Mouse (Mus musculus): ENCODE results near the gene Capzb. TPM values are rescaled to one million over a fixed set of nuclear protein-coding genes. Genes with fewer than 3 reads are reported as not detected.

The Capzb gene
- total RNA-seq, 2 experiments from 2014 or later: 423 to 429 TPM

DNA sequence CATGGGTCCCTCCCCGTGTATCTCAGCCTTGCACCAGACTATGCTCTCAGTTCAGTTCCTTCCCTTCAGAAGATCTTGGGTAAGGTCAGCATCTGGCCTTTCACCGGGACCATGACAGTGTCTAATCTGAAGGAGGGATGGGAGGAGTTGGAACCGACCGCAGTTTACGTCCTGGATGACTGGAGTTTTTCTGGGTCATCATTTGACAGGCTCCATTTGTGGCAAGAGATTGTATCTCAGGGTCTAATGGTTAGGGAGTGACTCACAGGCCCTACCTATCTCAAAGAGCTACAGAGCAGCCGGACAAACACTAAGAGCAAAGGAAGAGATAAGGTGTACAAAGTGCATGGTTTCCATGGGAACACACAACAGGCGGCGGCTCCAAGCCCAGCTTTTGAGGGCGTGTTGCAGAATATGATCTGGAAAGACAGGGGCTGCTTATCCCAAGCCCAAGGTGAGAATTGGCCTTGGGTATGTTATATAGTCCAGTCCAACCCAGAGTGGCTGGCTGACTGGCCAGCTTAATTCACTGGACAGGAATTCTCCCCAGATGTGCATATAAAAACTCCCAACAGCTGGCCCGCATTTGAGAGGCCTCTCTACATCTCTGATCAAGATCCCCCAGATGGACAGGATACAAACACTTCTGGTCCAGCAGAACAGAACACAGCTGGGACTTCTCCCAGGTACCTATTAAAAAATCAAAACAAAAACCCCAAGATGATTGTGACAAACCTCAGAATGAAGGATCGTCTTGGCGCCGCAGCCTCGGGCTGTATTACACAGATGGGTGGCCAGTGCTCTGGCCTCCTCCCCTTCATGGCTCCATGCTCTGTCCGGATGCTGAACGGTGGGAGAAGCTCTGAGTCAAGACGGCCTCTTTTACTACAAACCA is 12.7 kb upstream of the Capzb start:
- DNase-seq: no peak

- no peak for DNase-seq
Measured at GRCm38 (mm10) chr4:139182511-139182910, 10.2 kb upstream of the Capzb start.

DNA sequence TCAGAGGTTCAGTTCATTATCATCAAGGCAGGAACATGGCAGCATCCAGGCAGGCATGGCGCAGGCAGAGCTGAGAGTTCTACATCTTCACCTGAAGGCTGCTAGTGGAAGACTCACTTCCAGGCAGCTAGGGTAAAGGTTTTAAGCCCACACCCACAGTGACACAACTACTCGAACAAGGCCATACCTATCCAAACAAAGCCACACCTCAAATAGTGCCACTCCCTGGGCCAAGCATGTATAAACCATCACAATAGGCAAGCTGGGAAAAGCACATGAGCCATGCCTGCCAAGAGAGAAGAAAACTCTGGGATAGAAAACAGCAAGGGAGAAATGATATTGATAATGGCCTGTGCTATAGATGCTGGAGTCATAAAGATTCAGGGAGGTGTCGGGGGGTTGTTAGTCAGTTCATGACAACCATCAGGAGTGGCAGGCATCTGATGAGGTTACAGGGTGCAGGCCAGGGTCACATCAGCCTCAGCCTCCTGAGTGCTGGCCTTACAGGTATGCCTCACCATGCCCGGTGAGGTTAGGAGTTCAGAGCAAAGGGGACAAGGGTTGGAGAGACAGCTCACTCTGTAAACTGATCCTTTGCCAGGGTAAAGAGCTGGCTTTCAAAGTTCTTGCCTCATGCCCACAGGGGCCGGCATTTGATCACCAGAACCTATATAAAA is 6.8 kb upstream of the Capzb start:
- no peak for DNase-seq

DNA sequence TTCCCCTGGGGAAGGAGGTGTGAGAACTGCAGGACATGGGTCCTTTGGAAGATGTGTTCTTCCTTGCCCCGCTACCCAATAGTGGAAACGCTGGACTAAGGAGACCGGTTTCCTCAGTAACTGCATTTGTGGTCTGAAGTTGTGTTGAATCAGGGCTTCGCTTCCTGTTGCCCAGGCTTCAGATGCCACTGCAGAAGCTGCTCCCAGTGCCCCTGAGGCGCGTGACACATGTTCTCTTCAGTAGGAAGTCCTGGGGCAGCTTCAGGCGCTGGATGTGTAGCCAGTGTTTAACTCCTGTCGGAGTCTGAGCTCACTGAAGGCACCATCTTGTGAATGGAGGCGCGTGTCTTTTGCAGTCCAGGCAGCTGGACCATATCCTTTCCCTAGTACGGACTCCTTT is 4.8 kb upstream of the Capzb start:
- no peak for DNase-seq

GRCm38 (mm10) chr4:139191605-139192498 is 847 bp upstream of the Capzb start:
- no peak for DNase-seq

- no peak for DNase-seq
Measured at GRCm38 (mm10) chr4:139193176-139194093, 736 bp downstream of the Capzb start.

DNA sequence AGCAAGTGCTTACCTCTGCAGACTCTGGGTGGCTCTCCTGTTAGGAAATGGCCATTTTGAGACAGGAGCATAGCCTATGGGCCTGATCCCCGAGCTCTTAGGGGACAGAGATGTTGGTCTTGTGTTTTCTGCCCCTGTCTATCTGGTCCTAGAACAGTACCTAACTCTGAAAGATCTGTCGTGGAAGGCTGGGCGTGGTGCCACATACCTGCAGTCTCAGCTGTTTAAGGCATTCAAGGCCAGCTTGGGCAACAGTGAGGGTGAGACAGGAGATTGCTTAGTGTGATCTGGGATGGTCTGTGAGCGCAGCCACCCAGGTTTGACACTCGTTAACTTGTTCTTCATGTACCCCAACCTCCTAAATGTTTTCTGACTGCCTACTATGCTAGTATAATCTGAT is 2.4 kb downstream of the Capzb start:
- no peak for DNase-seq

DNA sequence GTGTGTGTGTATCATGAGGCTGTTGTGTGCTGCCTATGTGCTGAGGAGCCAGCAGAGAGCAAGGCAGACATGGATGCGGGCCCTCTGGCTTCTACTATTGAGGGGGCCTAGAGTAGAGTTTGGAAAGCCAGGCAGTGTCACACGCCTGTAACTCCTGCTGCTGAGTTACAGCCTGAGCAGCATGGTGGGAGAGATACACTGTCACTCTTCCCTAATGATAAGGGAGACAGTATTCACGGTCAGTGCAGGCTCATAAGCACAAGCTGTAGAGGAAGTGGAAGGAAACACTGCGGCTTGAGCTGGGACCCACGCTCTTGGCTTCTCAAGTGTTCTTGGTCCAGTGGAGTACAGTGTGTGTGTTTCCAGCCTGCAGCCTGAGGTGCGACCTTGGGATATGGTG is 3.8 kb downstream of the Capzb start:
- DNase-seq: no peak

DNA sequence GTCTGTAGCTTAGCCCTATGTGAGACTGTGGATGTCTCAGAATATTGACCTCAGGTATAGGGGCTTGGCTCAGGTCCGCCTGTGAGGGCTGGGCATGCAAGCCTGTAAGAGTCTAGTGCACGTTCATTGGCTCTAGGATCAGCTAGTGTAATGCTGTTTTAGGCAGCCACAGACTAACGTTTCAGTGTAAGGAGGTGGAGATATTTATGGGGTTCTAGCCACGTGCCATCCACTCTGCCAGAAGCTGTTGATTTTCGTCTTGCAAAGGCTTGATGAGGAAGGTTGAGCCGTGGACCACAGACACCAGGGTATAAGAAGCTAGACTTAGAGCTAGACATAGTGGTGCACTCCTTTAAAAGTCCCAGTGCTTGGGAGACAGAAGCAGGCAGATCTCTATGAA is 4.2 kb downstream of the Capzb start:
- no peak for DNase-seq

GRCm38 (mm10) chr4:139197453-139197852 is 4.8 kb downstream of the Capzb start:
- no peak for DNase-seq

- peak; percentile 65 for DNase-seq
Measured at GRCm38 (mm10) chr4:139198004-139198689, 5.4 kb downstream of the Capzb start.

DNA sequence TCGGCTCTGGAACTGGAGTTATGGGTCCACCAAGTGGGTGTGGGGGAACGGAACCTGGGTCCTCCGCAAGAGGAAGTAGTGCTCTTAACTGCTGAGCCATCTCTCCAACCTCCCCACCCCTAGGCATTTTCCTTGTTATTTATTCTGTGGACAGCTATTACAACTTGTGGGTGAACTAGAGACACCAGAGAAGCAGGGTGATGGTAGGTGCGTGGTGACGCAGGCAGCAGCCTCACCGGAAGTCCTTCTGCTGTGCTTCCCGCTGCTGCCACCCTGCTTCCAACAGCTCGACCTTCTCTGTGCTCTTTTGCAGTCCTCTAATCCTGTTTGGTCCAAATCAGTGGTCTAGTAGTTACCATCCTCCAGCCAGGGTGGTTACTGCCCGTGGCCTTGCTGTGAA is 6.4 kb downstream of the Capzb start:
- DNase-seq: no peak

- no peak for DNase-seq
Measured at GRCm38 (mm10) chr4:139199703-139200340, 7.1 kb downstream of the Capzb start.

GRCm38 (mm10) chr4:139200946-139201345 is 8.2 kb downstream of the Capzb start:
- no peak for DNase-seq

- DNase-seq: no peak
Measured at GRCm38 (mm10) chr4:139202556-139202955, 9.9 kb downstream of the Capzb start.

DNA sequence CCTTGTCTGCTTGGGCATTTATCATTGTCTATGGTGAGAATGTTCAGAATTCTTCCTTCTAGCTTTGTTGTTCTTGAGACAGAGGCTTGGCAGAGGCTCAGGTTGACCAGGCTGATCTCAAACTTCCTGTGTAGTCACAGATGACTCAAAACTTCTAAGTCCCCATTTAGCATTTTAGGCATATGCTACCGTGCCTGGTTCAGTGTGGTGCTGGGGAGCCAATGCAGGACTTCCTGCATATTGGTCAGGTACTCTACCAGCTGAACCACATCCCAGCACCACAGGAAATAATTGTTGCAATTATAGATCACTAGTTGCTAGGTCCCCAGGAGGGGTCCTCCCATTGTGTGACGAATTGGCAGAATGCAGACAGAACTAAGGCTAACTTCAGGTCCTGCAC is 10.7 kb downstream of the Capzb start:
- DNase-seq: no peak

DNA sequence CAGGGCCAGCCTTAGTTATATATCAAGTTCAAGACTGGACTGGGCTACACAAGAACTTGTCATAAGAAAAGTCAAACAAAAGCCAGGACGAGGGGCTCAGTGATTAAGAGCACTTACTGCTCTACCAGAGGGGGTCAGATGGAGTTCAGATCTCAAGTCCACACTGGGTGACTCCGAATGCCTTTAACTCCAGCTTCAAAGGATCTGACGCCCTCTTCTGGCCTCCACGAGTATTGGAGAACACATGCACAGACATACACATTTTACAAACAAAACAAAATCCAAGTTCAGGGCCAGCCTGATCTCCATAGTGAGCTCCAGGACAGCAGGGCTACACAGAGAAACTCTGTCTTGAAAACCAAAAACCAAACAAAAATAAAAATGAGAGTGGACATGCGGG is 13.1 kb downstream of the Capzb start:
- no peak for DNase-seq

DNA sequence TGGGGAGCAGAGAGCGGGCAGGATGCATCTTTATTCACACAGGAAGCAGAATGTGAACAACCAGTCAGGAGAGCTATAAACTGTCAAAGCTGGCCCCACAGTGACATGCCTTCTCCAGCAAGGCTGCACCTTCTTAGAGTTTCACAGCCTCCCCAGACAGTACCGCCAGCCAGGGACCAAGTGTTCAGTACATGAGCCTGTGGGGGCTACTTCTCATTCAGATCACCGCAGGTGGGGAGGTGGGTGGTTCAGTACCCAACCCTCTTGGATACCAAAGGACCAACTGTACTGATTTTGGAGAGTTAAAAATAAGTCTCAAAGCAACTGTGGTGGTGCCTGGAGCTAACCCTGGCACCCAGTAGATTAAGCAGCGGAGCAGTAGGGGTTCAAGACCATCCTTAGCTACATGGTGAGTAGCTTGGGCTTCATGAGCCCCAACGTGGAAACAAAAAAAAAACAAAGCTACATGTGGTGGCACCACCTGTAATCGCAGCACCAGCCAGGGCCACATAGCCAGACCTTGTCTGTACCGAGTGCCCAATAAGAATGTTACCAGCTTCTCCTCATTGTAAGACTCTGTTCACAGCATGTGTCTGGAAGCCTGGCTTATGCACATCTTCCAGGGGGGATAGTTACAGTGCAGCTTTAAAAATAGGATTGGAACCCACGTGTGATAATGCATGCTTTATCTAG is 13.8 kb downstream of the Capzb start:
- DNase-seq: no peak

DNA sequence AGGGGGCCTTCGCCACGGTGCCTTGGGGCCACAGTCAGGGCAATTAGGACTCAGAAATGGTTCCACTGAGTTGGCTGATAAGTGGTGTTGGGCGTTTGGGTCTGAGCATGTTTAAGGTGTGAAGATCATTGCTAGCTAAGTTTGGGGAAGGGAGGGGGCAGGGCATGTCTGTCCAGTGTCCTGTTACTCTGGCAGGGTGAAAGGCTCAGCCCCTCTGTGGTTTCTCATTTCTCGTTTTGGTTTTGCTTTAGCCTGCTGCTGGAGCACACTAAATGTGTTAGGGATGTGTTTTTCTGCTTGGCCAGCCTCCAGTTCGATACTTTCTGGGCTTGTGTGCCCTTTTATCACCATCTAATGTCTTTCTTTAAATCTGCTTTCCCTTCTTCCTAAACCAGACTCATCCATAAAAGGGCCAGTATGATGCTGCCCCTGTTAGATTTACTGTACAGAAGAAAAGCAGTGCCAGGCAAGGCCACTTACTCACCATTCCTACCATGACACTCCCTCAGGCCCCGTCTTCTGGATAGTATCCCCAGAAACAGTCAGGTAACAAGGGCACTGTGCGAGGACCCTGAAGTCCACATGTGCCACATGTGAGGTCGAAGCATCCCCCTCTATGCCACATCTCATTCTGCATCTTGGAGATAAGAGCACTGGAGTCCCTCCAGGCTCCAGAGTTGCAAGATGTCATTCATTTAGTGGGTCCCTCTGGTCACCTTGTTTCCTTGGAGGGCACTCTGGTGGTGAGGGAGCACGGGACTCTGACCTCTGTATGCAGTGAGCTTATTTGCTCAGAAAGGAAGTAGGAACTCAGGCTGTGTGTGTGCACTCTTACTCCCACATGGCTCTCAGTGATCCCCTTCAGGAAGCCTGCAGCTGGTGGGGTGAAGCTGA is 15.8 kb downstream of the Capzb start:
- DNase-seq: no peak
